Mouse (Mus musculus) midbrain, embryonic 11.5 days (tissue): Measurements from ENCODE around the gene Erap1. TPM values are rescaled to one million over a fixed set of nuclear protein-coding genes. Genes with fewer than 3 reads are reported as not detected.
A peak's percentile ranks its signal among the peaks of the same experiment; 100 is the strongest.
"Not testable (repeated sequence)": the region's sequence is repeated elsewhere in the genome, so short reads cannot be mapped to it uniquely, and the experiment has no call there.

Source experiments
- ATAC-seq: fragments of 200-750 bp; cut with Nextera tagmentation; 2 replicates; pipeline ENCODE4 v1.8.0; 2017; ENCODE audit warnings: moderate TSS enrichment, moderate library complexity; ENCODE audit not compliant: low FRiP score
- DNase-seq: peaks from one replicate; pipeline ENCODE4 v3.0.0; 2015; ENCODE audit warnings: low spot score; ENCODE audit errors: missing footprints
- H3K27ac ChIP-seq: fragments of 300-500 bp; sonication (generic); 2 replicates; pipeline ENCODE4 v1.5.1; 2014; ENCODE audit warnings: low read depth, low read length
- H3K27me3 ChIP-seq: fragments of 300-500 bp; sonication (generic); 2 replicates; pipeline ENCODE4 v1.6.1; 2014; ENCODE audit warnings: mild to moderate bottlenecking, low read length, moderate library complexity, mixed read lengths; ENCODE audit not compliant: control insufficient read depth, insufficient read depth
- H3K36me3 ChIP-seq: fragments of 300-500 bp; sonication (generic); 2 replicates; pipeline ENCODE4 v1.6.1; 2014; ENCODE audit warnings: mild to moderate bottlenecking, low read length, moderate library complexity, mixed read lengths; ENCODE audit not compliant: control insufficient read depth, insufficient read depth
- H3K4me1 ChIP-seq: fragments of 300-500 bp; sonication (generic); 2 replicates; pipeline ENCODE4 v1.6.1; 2014; ENCODE audit warnings: low read length; ENCODE audit not compliant: control insufficient read depth, insufficient read depth
- H3K4me2 ChIP-seq: fragments of 300-500 bp; sonication (generic); 2 replicates; pipeline ENCODE4 v1.6.1; 2014; ENCODE audit warnings: mild to moderate bottlenecking, moderate library complexity
- H3K4me3 ChIP-seq: fragments of 300-500 bp; sonication (generic); 2 replicates; pipeline ENCODE4 v1.5.1; 2014; ENCODE audit warnings: low read depth, low read length
- H3K9ac ChIP-seq: fragments of 300-500 bp; sonication (generic); 2 replicates; pipeline ENCODE4 v1.6.1; 2014; ENCODE audit warnings: low read length
- H3K9me3 ChIP-seq: fragments of 300-500 bp; sonication (generic); 2 replicates; pipeline ENCODE4 v1.6.1; 2016; ENCODE audit warnings: low read length; ENCODE audit not compliant: control insufficient read depth
- WGBS: fragments of 180-500 bp; shearing (Covaris S2); extraction: QIAGEN DNeasy Blood & Tissue Kit; methylation state at CpG from one replicate; pipeline ENCODE4 v1.1.7; 2014; 5-methylcytosine and 5-hydroxymethylcytosine counted together
- polyA plus RNA-seq: library from polyadenylated mRNA; unstranded; fragments of >200 nt; fragmentation: Nextera tagmentation; extraction: Ambion mirVana; gene quantifications from 2 replicates; pipeline ENCODE4 v1.2.1, GENCODE M21; 2014

Erap1 gene
- polyA plus RNA-seq, 1 experiment from 2014 or later: 6.0 TPM

DNA sequence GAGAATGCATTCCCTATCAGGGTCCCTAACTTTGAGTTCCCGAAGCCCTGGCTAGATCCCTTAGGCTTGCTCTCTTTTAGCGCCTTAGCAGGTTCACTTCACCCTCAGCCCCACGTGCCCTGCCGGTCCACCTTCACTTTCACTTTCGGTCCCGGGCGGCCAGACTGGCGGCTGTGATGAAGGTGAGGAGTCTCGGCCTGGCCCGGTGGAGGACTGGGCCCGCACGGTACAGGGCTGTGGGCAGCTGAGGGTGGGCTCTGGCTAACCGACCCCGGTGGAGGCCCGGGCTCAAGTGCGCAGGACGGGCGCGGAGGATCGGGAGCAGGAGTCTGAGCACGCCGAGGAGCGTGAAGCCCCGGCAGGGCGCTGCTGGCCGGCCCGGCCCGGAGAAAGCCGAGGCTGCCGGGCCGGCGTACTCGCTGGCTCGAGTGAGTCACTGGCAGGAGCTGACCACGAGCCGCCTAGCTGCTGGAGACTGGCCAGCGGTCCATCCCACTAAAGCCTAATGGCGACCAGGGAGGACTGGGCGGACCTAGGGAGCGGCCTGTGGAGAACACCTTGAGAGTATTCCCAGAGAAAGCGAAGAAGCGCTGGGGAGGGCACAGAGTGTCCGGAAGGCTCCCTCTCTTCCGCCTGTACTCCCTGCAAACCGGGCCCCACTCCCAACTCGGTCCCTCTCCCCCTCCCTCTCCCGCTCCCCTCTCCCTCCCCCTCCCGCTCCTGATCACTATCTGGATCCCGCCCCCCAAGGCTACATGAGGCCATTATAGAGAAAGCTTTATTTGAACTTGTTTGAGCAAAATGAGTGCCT lies 549 bp downstream of the Erap1 start:
- H3K4me2 ChIP-seq: peak overlapping the region; percentile 81
- under 1% methylated on average over 47 of the region's 49 CpGs for WGBS
- ATAC-seq: peak; percentile 92

DNA sequence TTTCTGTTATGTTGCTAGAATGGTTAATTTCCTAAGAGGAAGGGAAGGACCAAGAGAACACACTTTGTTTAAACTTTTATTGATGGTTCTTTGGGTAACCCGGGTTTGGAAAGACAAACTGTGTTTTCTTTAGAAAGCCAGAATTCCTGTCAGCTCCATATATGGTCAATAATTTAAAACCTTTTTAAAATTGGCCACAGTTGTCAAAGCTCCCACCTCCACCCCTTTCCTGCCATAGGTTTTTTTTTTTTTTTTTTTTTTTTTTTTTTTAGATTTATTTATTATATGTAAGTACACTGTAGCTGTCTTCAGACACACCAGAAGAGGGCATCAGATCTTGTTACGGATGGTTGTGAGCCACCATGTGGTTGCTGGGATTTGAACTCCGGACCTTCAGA lies 1.2 kb downstream of the Erap1 start:
- Histone ChIP-seq H3K4me2 (peak overlapping the region; percentile 81; the same call in 1 of the 2 replicates), H3K4me3 (peak overlapping the region; percentile 71)
- not testable (repeated sequence) for ATAC-seq, H3K27me3 ChIP-seq, H3K9me3 ChIP-seq, H3K9ac ChIP-seq, H3K36me3 ChIP-seq, H3K4me1 ChIP-seq, DNase-seq, H3K27ac ChIP-seq
- WGBS: 59% methylated on average over 3 of the region's 3 CpGs

More for the DNA sequence above, 549 bp downstream of the Erap1 start:
- H3K9me3 ChIP-seq: no peaks in the 10 kb centered on the region
- DNase-seq: peak; percentile 97
- H3K27me3 ChIP-seq: no peaks in the 10 kb centered on the region
- H3K27ac ChIP-seq: peak overlapping the region; percentile 73
- peak overlapping the region; percentile 95 for H3K9ac ChIP-seq
- no peaks in the 10 kb centered on the region for H3K36me3 ChIP-seq
- peak overlapping the region; percentile 71 for H3K4me3 ChIP-seq
- peaks cover 6% of the 10 kb centered on the region; the same call in 1 of the 2 replicates for H3K4me1 ChIP-seq

DNA sequence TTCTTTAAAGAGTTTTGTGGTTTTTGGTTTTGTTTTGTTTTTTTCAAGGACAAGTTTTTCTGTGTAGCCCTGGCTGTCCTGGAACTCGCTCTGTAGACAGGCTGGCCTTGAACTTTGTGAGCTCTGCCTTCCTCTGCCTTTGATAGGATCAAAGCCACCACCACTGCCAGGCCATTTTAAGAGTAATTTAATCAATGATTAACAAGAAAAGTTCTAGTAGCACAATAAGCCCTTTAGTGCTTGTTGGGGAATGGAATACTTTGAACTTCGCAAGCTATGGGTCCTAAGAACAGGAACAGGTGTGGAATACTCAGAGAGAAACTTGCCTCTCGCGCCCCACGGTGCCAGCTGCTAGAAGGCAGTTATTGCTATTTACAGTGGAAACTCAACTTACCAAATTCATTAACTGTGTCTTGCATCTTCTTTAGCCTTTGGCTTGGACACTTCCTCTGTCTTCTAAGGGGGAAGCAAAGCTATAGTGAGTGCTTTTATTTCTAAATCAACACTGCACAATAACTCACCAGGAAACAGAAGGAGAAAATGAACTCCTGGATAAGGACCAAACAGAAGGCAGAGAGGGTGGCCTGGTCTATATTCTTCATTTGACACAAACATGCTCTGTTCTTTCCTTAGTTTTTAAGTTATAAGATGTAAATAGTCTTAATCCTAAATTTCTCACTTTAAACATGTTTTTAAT lies 56.3 kb downstream of the Erap1 start:
- 94% methylated on average over 5 of the region's 5 CpGs for WGBS
- DNase-seq: no peak

DNA sequence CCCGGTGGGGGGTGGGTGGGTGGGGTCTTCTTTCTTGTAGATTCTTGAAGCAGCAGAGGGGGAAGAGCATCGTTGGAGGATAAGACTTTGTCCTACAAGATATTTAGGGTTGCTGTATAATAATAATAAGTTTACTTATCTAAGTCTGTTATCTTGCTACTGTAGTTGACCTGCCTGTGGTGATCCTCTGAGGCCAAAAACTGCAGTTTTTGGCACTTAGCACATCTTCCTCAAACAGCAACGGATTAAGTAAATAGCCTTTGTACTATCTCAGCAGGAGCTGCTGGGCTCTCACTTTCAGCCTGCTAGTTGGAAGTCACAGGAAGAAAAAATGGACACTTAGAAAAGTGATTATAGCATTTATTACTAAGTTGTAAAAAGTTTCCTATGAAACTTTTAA lies 56.9 kb downstream of the Erap1 start:
- Histone ChIP-seq H3K4me1 (no peaks in the 10 kb centered on the region), H3K9me3 (no peaks in the 10 kb centered on the region), H3K9ac (no peak overlapping the region), H3K4me2 (no peak overlapping the region), H3K27ac (no peak overlapping the region), H3K27me3 (no peaks in the 10 kb centered on the region), H3K4me3 (no peak overlapping the region), H3K36me3 (no peaks in the 10 kb centered on the region)
- WGBS: 65% methylated on average over 3 of the region's 3 CpGs
- DNase-seq (no peak), ATAC-seq (no peak)

More for the DNA sequence above, 56.3 kb downstream of the Erap1 start:
- Histone ChIP-seq H3K4me1 (no peaks in the 10 kb centered on the region), H3K4me2 (no peak overlapping the region), H3K27me3 (no peaks in the 10 kb centered on the region), H3K4me3 (no peak overlapping the region), H3K9me3 (no peaks in the 10 kb centered on the region), H3K27ac (no peak overlapping the region), H3K9ac (no peak overlapping the region), H3K36me3 (no peaks in the 10 kb centered on the region)
- no peak for ATAC-seq

DNA sequence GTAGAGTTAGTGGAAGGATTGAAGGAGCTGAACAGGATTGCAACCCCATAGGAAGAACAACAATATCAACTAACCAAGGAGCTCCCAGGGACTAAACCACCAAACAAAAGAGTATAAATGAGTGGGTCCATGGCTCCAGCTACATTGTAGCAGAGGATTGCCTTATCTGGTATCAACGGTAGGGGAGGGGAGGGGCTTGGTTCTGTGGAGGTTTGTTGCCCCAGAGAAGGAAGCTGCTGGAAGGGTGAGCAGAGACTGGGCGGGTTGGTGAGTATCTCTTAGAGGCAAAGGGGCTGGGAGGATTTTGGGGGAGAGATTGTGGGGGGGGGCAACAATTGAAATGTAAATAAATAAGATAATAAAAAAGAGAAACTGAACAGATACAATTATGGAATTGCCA lies 79.6 kb downstream of the Erap1 start:
- H3K4me2 ChIP-seq: no peak overlapping the region
- no peaks in the 10 kb centered on the region for H3K4me1 ChIP-seq
- no peak overlapping the region for H3K27ac ChIP-seq
- H3K36me3 ChIP-seq: no peaks in the 10 kb centered on the region
- no peak overlapping the region for H3K9ac ChIP-seq
- no peaks in the 10 kb centered on the region for H3K9me3 ChIP-seq
- DNase-seq (no peak), ATAC-seq (no peak)
- no peak overlapping the region for H3K4me3 ChIP-seq
- no peaks in the 10 kb centered on the region for H3K27me3 ChIP-seq
- 71% methylated on average over 2 of the region's 2 CpGs for WGBS

DNA sequence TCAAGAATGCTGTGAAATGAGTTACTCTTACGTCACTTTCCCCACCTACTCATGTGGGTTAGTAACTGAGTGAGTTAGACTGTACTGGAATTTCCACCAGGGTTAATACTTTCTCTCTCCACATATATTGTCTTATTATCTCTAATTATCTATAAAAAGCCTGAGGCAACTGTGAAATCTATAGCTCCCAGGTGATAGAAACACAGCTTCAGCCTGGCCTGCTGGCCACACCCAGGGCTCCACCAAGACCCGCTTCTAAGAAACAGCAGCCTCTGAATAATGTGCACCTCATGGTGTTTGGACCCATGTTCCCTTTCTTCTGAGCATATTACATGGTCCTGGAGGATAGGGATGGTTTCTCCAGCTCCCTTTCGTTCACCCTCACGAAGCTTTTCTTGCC lies 94.4 kb downstream of the Erap1 start:
- DNase-seq: no peak
- WGBS: 89% methylated on average over 4 of the region's 4 CpGs
- Histone ChIP-seq H3K4me3 (no peak overlapping the region), H3K4me2 (no peak overlapping the region), H3K36me3 (no peaks in the 10 kb centered on the region), H3K27me3 (no peaks in the 10 kb centered on the region), H3K9ac (no peak overlapping the region), H3K4me1 (no peaks in the 10 kb centered on the region), H3K27ac (no peak overlapping the region), H3K9me3 (no peaks in the 10 kb centered on the region)
- ATAC-seq: no peak

DNA sequence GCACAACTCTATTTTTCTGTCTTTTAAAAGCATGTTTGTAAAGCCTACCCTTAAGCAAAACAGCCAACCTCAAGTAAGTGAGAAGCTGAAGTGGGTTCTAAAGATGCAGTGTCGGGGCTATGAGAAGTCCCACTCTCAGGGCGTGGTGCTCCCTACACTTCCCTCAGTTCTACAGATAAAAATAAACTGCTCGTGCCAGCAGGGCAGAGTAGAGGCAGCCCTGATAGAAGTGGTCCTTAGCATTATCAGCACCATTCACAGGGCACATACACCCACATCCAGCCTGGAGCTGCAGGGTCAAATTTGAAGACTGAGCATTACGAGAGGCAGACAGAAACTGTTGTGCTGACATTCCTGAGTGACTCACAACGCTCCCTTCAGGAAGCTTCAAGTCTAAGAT lies 96.5 kb downstream of the Erap1 start:
- Histone ChIP-seq H3K4me3 (no peak overlapping the region), H3K4me2 (no peak overlapping the region), H3K4me1 (no peaks in the 10 kb centered on the region), H3K9ac (no peak overlapping the region), H3K27ac (no peak overlapping the region), H3K36me3 (no peaks in the 10 kb centered on the region), H3K9me3 (no peaks in the 10 kb centered on the region), H3K27me3 (no peaks in the 10 kb centered on the region)
- DNase-seq (no peak), ATAC-seq (no peak)
- WGBS: 81% methylated on average over 5 of the region's 5 CpGs

DNA sequence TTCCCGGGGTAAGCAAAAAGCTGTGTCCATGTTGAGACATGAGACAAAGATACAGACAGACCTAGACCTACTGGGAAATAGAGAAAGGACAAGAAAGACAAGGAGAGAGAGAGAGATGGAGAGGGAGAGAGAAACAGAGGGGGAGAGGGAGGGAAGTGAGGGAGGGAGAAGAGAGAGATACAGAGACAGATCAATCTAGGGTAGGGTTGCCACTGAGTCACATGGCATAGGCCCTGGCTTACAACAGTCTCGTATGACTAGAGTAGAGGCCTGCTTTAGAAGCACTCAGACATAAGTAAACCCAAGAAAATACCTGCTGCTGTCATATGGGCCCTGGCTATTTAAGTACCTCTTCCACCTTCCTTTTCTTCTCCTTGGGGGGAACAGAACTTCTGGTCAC lies 97.0 kb downstream of the Erap1 start:
- ATAC-seq: no peak
- H3K27me3 ChIP-seq: no peaks in the 10 kb centered on the region
- no peak overlapping the region for H3K27ac ChIP-seq
- DNase-seq: no peak
- no peak overlapping the region for H3K9ac ChIP-seq
- H3K4me2 ChIP-seq: no peak overlapping the region
- H3K36me3 ChIP-seq: no peaks in the 10 kb centered on the region
- WGBS: 90% methylated on average over 2 of the region's 2 CpGs
- H3K9me3 ChIP-seq: no peaks in the 10 kb centered on the region
- no peaks in the 10 kb centered on the region for H3K4me1 ChIP-seq
- H3K4me3 ChIP-seq: no peak overlapping the region
